Mouse (Mus musculus) adrenal gland, adult (tissue): ENCODE measurements around the gene Camk1d.
"Not testable (repeated sequence)": the region's sequence is repeated elsewhere in the genome, so short reads cannot be mapped to it uniquely, and the experiment has no call there.

ENCODE experiments used
- DNase-seq, 2 experiments: peaks; one replicate each; pipeline ENCODE4 v3.0.0; 2022 to 2023; ENCODE audit warnings: low spot score in 1 of 2; ENCODE audit not compliant: inconsistent age in 2 of 2

Gene Camk1d

DNA sequence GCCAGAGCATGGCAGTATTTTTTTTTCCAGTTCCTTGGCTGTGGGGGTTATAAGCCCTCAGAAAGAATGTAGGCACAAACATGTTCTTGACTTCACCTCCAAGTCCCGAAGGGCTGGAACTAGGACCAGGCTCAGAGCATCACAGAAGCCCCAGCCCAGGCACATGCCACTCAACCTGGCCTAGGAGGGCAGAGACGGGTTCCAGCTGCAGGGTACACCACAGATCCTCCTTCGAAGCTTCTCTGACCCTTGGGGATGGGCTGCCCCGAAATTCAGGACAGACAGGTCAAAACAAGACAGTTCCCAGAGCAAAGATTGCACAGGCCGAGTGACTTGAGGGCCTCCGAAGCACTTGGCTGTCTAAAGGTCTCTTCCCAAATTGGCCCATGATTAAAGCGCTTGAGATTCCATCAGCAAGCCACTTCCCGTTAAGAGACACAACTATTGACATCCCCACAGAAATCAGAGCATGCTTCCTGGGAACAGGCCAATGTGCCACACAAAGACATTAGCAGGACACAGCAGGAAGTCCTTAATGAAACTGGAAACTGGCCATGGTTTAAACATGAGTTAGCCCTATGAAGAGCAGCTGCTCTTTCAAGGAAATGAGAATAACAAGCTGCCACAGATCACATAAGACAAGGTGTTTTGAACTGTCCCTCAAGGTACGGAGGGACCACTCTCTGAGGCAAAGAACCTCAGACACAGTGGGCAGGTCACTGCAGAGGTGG, 136.8 kb downstream of the Camk1d start:
- no peak for DNase-seq

DNA sequence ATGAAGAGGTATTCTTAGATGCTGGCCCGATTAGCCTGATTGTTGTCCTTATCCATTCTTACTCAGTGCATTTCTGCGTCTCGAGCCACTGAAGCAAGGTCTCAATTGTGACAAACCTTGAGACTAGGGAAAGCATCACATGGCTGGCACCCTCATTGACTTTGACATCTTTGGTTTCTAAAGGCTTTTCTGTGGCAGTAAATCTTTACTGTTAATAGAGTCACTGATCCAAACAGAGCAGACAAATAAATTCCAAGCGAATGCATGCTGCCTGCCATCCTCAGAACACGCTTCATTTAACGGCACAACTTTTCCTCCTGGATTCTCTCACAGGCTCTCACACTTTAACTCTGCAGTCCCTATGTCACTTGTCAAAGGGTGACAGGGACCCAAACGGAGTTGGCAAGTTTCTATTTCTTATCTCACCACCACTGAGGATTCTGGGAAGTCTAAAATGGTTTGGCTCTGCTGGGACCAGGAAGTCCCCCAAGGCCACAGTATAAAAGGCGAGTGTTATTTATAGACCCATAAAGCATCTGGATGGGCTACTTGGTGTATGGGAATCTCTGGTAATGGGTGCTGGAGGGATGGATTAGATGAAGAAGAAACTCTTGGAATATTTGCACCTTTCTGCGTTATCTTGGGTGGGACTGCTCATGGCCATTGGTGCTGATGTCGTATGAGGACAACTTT, 141.9 kb downstream of the Camk1d start:
- peak in 1 of 2 experiments; percentile 33 for DNase-seq

DNA sequence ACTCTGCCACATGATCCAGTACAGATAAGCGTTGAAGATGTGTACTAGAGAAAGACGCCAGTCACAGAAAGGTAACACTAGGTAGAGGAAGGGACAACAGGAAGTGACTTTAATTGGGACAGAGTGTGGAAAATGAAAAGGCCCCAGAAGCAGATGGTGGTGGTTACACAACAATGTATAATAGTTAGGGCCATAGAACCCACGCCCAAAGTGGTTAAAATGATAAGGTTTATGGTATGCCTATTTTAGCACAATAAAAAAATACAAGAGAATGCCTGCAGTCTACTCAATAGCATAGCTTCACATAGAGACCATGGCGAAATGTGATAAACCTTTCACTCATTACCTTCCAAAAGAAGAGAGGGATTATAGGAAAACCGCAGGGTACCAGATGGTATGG, 147.7 kb downstream of the Camk1d start:
- DNase-seq = no peak

DNA sequence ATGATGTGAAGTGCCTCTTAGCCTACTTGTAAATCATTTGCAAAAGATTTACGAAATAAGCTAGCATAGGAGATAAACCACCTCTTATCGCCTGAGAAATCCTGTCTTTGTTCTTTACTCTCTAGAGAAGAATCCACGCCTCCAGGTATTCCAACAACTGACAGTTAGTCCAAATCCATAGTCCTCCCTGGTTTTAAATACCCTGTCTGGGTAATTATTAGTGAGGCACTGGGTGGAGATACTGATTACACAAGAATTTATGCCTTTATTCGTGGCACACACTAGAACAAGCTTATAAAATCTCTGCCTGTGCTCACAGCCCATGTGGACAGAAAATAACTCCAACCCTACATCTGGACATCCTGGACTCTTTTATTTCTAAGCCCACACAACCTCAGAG, 150.6 kb downstream of the Camk1d start:
- DNase-seq = no peak

DNA sequence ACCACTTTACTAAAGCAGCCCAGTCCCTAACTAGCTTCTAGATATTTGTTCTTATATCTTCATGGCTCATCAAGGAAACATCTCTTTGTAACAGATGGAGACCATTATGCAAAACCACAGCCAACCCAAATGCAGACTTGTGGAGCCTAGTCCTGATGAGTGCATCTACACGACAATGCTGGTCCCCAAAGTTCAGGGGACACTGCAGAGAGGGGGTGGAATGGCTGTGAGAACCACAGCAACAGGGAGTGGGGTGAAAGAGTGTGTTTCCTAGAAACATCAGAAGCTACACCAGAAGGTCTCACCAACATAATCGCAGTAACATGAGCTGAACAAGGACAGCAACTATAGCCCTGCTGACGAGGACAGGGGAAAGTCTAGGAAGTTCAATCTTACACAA, 152.9 kb downstream of the Camk1d start:
- DNase-seq = no peak

DNA sequence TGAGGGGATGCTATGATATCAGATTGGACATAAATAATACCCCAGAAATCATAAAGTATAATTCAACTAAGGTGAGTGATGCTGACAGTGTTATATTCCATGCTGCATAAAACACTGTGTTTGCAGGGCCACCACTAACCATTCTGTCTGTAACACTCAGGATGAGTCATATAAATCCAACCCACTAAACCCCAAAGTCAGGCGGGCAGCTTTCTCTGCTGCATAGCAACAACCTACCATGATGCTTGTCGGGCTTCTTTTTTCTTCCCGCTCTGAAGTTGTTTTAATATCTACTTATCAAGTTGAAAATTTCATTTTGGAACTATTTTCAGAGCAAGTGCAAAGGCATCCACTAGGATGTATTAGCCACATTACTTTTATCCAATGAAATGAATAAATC, 161.1 kb downstream of the Camk1d start:
- DNase-seq = peak in 1 of 2 experiments; percentile 30

DNA sequence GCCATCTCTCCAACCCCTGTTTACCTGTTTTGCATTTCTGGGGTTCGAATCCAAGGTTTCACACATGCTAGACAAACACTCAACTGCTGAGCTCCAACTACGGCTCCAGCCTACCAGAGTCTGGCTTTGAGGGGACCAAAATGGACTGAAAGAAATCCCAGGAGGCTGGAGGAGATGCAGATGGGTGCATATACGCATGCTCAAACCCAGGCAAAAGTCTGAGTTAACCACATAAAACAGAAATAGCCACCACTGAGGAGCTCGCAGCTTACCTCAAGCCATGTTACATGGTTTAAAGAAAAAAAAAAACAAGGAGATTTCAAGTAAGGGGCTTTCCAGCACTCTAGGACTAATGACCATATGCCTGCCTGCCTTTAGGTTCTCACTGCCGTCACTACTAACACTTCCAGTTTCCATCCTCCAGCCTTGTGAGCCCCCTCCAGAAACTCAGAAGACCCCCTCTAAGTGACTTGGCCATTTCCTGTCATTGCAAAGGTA, 162.5 kb downstream of the Camk1d start:
- no peak for DNase-seq

DNA sequence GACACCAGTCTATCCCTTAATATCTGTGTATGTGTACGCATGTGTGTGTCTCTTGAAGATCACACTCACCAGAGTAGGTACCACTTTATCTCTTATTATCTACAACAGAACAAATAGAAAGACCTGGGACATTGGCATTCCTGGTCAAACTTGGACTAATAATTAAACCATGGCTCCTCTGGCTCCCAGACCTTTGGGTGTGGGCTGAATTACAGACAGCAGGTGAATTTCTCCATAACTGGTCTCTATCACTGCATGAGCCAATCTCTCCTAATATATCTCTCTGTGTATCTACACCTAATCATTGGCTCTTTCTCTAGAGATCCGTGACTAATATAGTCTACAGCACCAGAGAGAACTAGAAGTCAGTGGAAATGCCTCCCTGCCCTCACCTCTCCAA, 165.0 kb downstream of the Camk1d start:
- DNase-seq = no peak

DNA sequence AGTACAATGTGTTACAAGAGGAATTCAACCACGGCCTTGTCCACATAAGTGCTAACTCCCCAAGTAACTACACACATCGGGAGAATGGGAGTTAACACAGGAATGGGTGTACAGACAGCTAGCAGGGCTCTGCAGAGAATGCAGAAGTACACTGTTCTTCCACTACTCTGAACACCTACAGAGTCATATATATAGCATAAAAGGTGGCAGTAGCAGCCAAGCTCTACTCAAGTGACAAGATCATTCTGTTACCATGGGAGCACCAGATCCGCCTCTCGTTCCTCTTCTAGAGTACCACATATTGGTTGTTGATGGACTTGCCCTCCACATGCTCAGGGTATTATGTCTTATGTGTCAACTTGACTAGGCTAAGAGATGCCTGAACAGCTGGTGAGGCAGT, 165.4 kb downstream of the Camk1d start:
- no peak for DNase-seq

DNA sequence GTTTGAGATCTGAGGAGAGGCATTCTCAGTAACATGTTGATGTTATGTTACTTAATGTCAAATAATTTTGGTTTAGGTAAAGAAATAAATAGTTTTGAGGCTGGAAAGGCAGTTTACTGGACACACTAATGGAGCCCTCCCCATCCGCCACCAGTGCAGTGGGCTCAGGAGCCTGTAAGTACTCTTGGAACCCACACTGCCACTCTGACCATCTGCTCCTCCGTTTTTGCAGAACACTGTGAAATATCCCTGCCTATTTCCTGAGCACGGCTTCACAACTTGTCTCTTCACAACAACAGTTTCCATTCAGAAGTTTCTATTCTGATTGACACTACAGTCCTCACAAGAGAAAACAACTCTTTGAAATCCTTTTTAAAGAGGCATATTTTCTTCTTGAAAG, 173.4 kb downstream of the Camk1d start:
- DNase-seq = no peak

DNA sequence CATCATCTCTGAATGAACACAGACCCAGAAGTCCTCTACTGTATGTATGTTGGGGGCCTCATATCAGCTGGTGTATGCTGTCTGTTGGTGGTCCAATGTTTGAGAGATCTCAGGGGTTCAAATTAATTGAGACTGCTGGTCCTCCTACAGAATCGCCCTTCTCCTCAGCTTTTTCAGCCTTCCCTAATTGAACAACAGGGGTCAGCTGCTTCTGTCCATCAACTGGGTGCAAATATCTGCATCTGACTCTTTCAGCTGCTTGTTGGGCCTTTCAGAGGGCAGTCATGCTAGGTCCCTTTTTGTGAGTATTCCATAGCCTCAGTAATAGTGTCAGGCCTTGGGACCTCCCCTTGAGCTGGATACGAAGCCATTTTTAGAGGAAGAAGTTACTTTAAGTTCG, 174.4 kb downstream of the Camk1d start:
- not testable (repeated sequence) for DNase-seq

DNA sequence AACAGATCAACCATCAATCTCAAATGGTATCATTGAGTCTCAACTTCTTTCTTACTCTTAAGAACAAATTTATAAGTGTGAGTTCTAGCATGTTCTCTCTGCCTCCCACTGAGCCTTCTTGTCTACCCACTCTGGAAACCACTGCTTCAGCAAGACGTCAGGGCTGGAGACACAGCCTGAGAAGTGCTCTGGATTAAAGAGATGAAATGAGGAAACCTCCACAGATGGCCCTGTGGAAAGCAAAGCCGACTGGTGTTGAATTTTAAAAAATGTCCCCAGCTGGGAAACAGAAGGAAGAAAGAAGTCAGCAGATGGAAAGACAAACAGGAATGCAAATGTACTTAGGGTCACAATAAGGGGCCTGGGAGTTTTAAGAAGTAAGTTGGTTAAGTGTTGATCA, 180.4 kb downstream of the Camk1d start:
- no peak for DNase-seq

DNA sequence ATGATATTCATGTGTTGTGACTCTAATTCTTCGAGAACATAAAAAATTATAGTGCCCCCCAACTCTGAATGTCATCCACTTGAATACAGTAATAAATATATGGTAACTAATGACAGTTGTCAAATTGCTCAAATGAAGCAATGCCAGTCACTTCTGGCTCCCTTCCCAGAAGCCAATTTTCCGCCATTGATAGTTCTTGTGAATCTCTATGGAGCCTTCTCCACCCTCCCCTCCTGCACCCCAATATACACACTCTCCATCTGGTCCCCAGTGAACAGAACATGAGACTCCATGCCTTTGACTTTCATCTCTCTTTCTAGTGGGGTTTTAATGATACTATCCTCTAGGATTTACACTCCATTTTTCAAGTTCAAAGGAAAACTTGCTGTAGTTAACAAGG, 184.3 kb downstream of the Camk1d start:
- no peak for DNase-seq

DNA sequence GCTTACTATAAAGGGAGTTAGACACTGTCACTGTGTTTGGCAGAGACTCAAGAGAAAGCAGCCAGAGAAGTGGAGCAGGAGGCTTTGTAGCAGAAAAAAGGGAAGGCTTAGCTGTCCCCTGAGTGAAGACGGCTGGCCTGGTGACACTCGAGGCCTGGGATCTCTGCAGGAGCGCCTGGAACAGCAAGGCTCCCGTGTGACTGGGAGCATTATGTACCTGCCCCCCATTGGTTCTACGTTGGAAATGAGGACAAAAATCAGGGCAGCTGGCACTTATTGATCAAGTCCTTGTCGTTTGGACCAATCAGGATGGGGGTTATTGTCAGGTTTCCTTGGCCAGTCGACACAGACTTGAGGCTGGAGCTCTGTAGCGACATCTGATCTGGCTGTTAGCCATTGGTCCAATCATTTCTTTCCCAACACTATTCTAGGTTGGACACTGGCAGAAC, 195.1 kb downstream of the Camk1d start:
- no peak for DNase-seq

DNA sequence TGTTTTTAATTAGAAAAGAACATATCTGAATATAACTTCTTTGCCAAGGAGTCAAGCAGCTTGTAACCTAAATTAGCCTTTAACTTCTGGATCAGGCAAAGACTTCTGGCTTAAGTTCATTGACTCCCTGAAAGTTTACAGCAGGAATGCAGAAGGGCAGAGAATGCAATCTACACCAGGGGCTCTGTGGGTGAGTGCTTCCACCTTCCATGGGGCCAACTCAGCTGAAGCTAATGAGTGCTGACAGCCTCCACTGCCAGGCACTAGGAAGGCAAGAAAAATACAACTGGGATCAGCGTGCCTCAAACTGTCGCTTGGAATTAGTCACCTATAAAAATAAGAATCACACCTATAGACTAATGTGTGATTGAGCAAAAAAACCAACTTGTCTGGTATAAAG, 199.2 kb downstream of the Camk1d start:
- no peak for DNase-seq

DNA sequence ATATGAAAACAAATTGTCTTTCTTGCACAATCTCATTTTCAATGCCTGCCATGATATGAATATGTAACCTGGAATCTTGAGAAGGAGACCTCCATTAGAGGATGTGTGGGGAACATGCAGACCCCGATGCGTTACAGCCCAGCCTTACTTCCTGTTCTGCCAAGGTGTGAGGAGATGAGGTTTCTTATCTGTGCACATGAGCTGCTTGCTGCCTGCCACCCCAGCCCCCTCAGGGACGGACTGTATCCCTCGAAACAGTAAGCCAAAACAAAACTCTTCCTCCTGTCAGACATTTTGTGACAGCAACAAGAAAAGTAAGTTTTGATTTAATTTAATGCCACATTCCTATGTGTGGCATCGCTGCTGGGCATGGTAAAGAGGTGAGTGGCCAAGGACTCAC, 200.2 kb downstream of the Camk1d start:
- DNase-seq = no peak

DNA sequence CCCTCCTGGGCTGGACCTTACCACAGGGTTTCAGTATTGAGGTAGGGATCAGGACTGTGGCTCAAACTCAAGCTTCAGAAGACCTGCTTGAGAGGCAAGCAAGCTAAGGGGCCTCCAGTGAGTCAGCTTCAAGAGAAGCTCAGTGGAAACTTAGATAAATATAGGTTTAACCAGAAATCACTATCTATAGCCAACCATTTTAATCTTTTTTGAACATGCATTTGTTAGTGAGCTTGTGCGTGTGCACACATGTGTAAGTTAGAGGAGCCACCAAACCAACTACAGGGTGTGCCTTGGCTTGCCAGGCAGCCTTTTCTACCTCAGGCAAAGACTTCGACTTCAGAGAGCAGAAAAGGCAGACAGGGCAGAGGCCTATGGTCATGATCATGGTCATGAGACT, 200.7 kb downstream of the Camk1d start:
- no peak for DNase-seq

DNA sequence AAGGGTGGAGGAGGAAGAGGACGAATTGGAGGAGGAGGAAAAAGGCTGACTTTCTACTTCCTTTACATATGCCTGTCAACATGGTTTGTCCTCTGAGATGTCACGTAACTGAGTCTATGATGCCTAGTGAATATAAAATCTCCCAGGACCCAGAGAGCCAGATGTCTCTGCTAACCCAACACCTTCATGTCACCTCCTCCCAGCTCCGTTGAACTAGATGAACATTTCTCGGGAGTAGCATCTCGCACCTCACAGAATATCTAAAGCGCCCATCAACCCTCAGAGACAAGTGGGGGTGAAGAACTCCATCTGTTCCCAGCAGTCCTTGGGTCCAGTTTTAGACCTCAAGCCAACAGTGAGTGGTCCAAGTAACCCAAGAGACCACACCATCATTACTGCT, 204.3 kb downstream of the Camk1d start:
- no peak for DNase-seq

DNA sequence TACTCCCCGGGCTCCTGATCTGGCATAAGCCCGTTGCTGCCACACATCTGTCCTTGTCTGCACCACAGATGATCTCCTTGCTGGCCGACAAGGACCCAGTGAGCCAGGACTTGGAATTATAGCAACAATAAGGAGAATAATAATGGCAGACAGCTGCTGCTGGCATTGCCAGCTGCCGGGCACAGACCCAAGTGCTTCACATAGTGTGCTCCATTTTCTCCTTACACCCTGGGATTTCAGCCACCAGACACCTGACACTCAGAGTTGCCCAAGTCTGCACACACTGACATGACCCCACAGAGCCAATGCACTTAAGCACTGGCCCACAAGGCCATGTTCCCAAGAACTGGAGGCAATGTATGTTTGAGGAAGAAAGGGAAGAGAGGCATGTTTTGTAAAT, 214.7 kb downstream of the Camk1d start:
- DNase-seq = no peak

DNA sequence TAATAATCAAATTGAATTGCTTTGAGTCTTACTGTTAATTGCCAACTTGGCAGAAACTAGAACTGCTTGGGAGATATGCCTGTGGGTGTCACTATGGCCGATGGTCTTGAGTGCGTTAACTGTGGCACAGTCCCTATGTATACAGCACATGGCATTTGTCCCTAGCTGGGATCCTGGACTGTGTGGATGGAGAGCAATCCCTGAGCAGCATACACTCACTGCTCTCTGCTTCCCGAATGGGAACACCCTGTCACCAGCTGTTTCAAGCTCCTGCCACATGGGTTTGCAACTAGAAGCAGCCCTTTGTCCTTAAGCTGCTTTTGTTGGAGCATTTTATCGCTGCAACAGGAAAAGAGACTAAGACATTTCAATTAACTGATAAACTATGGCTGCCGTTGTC, 224.4 kb downstream of the Camk1d start:
- DNase-seq = no peak

DNA sequence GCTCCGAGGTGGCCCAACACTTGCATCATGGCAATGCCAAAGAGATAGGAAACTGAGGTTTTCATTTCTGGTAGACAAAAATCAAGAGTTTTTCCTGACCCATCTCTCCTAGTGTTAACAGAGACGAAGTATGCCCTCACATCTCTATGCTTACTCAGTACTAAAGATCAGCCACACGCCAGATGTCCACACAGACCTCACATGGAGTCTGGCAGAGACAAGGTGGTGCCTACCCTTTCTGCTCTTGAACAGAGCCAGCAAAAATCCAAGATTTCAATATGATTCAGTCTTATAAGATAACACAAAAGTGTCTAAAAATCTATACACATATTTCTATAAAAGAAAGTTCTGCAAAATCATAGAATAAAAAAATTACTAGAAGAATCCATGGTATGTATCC, 227.0 kb downstream of the Camk1d start:
- DNase-seq = no peak

DNA sequence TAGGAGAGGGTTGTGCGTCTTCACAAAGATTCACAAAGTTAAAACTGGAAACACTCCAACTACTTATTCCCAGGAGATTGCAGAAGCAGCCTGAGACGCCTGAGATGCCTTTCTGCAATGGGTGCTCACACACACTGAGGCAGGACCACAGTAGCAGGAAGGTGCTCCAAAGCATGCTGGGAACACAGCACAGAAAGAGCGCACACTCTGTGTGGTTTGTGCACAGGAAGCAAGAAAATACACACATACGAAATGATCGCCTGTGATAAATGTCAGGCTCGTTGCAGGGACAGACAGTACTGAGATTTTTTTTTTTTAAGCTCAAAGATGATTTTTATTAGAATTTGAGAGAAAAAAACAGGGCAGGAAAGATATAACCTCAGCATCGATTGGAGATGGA, 227.7 kb downstream of the Camk1d start:
- DNase-seq = no peak

DNA sequence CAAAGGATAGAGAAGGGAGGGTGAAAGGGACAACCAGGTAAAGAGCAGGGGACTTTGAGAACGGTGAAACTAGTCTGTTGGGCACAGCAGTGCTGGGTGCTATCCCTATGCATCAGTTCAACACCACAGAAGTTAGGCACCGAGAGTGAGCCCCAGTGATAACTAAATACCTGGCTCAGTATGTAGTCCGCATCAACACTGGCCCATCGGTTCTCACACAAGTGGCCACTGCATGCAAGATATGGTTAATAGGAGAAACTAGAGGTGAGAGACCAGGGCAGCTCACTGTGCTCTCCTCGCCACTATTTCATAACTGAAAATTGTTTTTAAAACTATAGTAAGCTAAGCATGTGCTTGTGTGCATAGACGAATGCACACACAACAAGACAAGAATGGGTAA, 228.5 kb downstream of the Camk1d start:
- DNase-seq = no peak
